In the genomic region with DNA sequence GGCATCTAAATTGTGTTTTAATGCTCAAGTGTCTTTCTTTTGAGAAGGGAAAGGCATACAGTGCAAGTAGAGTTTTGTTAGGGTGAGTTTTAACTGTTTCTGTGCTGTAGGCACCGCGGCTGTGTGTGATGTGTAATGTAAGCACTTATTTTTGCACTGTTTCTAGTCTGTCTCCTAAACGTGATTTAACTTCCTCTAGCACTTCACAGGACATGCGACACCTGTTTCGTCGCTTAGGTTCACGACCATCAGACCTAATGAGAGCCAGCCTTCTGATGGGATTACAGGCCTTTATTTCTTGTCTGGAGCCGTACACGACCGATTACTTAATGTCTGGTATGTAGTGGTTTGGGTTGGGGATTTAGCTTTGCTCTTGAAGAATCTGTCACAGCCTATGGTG, we compare ENCODE assay signal across 17 mouse cellular contexts. TPM values are rescaled to one million over a fixed set of nuclear protein-coding genes. Genes with fewer than 3 reads are reported as not detected.
"Had no signal": no experiment of that assay in that cellular context is flagged by ENCODE, and none has a peak within 500 bp of the region (broad histone marks: within the 10 kb centered on the region; RNA-seq: fewer than 3 reads in every experiment).

No protein-coding gene starts in this region.

- DNase-seq: retina, postnatal 1 day; right cerebral cortex, adult 18-20 months; right cerebral cortex, postnatal 14 days; right cerebral cortex, postnatal 25 days; right cerebral cortex, postnatal 4 days; spleen, adult 18-20 months; thymus, adult 18-20 months; thymus, adult 2 months; thymus, postnatal 14 days; thymus, postnatal 25 days; thymus, postnatal 36 days; thymus, postnatal 4 days had no signal

- H3K9me3 ChIP-seq: neural tube, embryonic 13.5 days; neural tube, embryonic 15.5 days; stomach, embryonic 15.5 days had no signal

- H3K4me1 ChIP-seq: neural tube, embryonic 13.5 days; neural tube, embryonic 15.5 days; stomach, embryonic 15.5 days had no signal

- H3K4me3 ChIP-seq: neural tube, embryonic 13.5 days; neural tube, embryonic 15.5 days; stomach, embryonic 15.5 days had no signal

- H3K27ac ChIP-seq: neural tube, embryonic 13.5 days; neural tube, embryonic 15.5 days; stomach, embryonic 15.5 days; stomach, postnatal 0 days had no signal

- H3K27me3 ChIP-seq: neural tube, embryonic 13.5 days; neural tube, embryonic 15.5 days; stomach, embryonic 15.5 days had no signal

RNA-seq across cellular contexts. Expression of a gene that starts 41.3 kb away (rescaled TPM):
- total RNA-seq: neutrophil, adult 5-6 weeks had no signal
